Mouse (Mus musculus): ENCODE results near the gene Sycp2. TPM values are rescaled to one million over a fixed set of nuclear protein-coding genes. Genes with fewer than 3 reads are reported as not detected.
"Not testable (repeated sequence)": the region's sequence is repeated elsewhere in the genome, so short reads cannot be mapped to it uniquely, and the experiment has no call there.

Sycp2 gene
- total RNA-seq, 4 experiments from 2014 or later = not detected

- peak in 1 of 2 experiments; percentile 23 for DNase-seq (ENCODE audit: low spot score in 2 of 2)
These were observed 6.2 kb upstream of the Sycp2 start for GRCm38 (mm10) chr2:178413481-178414260.

GRCm38 (mm10) chr2:178413081-178413480 lies 5.6 kb upstream of the Sycp2 start:
- DNase-seq (ENCODE audit: low spot score in 2 of 2) = no peak

- DNase-seq (ENCODE audit: low spot score in 2 of 2) = peak; percentile 63 to 70
These were observed 5.1 kb upstream of the Sycp2 start for GRCm38 (mm10) chr2:178412598-178412997.

GRCm38 (mm10) chr2:178410286-178410685 lies 2.8 kb upstream of the Sycp2 start:
- no peak for DNase-seq (ENCODE audit: low spot score in 2 of 2)

- DNase-seq (ENCODE audit: low spot score in 2 of 2) = no peak
These were observed 1.5 kb upstream of the Sycp2 start for GRCm38 (mm10) chr2:178409024-178409423.

GRCm38 (mm10) chr2:178342597-178342996 lies 64.9 kb downstream of the Sycp2 start:
- DNase-seq (ENCODE audit: low spot score in 2 of 2) = no peak

- DNase-seq (ENCODE audit: low spot score in 2 of 2) = not testable (repeated sequence)
These were observed 65.4 kb downstream of the Sycp2 start for GRCm38 (mm10) chr2:178342105-178342504.

- no peak for DNase-seq (ENCODE audit: low spot score in 2 of 2)
These were observed 68.4 kb downstream of the Sycp2 start for GRCm38 (mm10) chr2:178339044-178339443.

- DNase-seq (ENCODE audit: low spot score in 2 of 2) = no peak
These were observed 69.6 kb downstream of the Sycp2 start for GRCm38 (mm10) chr2:178337878-178338277.

- no peak for DNase-seq (ENCODE audit: low spot score in 2 of 2)
These were observed 77.5 kb downstream of the Sycp2 start for GRCm38 (mm10) chr2:178329986-178330385.

- DNase-seq (ENCODE audit: low spot score in 2 of 2) = no peak
These were observed 77.9 kb downstream of the Sycp2 start for GRCm38 (mm10) chr2:178329551-178329950.

- DNase-seq (ENCODE audit: low spot score in 2 of 2) = peak; percentile 19 to 32
These were observed 79.9 kb downstream of the Sycp2 start for GRCm38 (mm10) chr2:178327466-178328040.

- no peak for DNase-seq (ENCODE audit: low spot score in 2 of 2)
These were observed 80.6 kb downstream of the Sycp2 start for GRCm38 (mm10) chr2:178326750-178327465.

GRCm38 (mm10) chr2:178326067-178326466 lies 81.4 kb downstream of the Sycp2 start:
- DNase-seq (ENCODE audit: low spot score in 2 of 2) = no peak

GRCm38 (mm10) chr2:178324818-178325217 lies 82.7 kb downstream of the Sycp2 start:
- no peak for DNase-seq (ENCODE audit: low spot score in 2 of 2)

GRCm38 (mm10) chr2:178324410-178324809 lies 83.1 kb downstream of the Sycp2 start:
- DNase-seq (ENCODE audit: low spot score in 2 of 2) = no peak

- peak in 1 of 2 experiments; percentile 1 for DNase-seq (ENCODE audit: low spot score in 2 of 2)
These were observed 86.2 kb downstream of the Sycp2 start for GRCm38 (mm10) chr2:178321271-178321670.

GRCm38 (mm10) chr2:178319766-178320165 lies 87.7 kb downstream of the Sycp2 start:
- no peak for DNase-seq (ENCODE audit: low spot score in 2 of 2)

- DNase-seq (ENCODE audit: low spot score in 2 of 2) = no peak
These were observed 91.2 kb downstream of the Sycp2 start for GRCm38 (mm10) chr2:178316281-178316680.

GRCm38 (mm10) chr2:178313539-178313938 lies 93.9 kb downstream of the Sycp2 start:
- DNase-seq (ENCODE audit: low spot score in 2 of 2) = no peak

GRCm38 (mm10) chr2:178304669-178305068 lies 102.8 kb downstream of the Sycp2 start:
- DNase-seq (ENCODE audit: low spot score in 2 of 2) = no peak

- no peak for DNase-seq (ENCODE audit: low spot score in 2 of 2)
These were observed 103.3 kb downstream of the Sycp2 start for GRCm38 (mm10) chr2:178304188-178304529.

Measured in gastrocnemius, adult 8-10 months (tissue).